Mouse (Mus musculus) MEL-GATA-1-ER (cell line): ENCODE measurements at regions not wholly inside any gene's neighbourhood (a gene's known extent, or its start where the extent isn't known, plus 50 kb on each side); places are given as distances from the start of the nearest gene placed in this dataset.

Experiments
- DNase-seq: peaks from one replicate; pipeline ENCODE4 v3.0.0-alpha.2; 2012; ENCODE audit warnings: low read depth; ENCODE audit errors: extremely low read depth

DNA sequence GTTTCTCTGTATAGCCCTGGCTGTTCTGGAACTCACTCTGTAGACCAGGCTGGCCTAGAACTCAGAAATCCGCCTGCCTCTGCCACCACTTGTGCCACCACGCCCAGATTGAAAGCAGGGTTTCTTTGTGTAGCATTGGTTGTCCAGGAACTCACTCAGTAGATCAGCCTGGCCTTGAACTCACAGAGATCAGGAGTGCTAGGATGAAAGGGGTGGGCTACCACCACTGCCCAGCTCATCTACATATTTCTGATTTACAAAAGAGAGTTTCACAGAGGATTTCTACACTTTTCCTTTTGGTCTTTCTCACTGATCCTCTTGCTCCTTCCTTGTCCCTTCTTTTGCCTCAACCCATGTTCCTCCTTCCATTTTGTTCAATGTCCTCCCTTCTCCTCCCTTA is 53.1 kb upstream of the Lbx1 start:
- no peak for DNase-seq

DNA sequence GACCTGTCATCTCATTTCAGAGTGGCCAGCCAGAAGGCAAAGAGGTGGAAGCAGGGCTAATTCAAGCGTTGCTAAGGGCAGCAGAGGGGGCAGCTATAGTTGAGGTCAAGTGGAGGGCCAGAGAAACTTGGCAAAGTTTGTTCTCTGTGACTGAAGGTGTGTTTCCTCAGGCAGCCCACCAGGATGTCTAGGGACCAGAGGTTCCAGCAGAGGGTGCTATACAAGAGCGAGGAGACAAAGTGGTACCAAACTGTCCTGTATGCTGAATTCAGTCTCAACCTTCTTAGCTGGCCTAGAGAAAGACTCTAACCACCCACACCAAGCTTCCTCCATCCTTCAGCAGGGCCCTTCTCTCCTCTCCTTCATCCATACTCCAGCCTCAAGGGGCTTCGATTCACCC is 62.2 kb upstream of the Lbx1 start:
- no peak for DNase-seq

DNA sequence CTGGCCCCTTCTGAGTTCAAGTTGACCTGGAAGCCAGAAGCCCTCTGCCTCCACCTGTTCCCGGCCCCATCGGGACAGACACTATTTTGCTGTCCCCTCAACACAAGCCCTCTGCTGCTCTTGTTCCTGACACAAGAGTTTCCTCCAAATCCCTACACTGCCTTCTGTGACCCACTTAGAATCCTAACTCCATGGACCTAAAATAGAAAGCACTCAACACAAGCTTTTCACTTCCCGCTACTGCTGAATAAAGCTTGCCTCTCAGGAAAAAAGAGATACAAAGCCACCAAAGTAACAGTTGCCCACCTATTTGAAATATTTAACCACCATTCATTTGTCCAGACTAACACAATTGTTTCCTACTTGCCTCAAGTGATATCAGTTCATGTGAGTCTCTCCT is 63.7 kb upstream of the Lbx1 start:
- no peak for DNase-seq

DNA sequence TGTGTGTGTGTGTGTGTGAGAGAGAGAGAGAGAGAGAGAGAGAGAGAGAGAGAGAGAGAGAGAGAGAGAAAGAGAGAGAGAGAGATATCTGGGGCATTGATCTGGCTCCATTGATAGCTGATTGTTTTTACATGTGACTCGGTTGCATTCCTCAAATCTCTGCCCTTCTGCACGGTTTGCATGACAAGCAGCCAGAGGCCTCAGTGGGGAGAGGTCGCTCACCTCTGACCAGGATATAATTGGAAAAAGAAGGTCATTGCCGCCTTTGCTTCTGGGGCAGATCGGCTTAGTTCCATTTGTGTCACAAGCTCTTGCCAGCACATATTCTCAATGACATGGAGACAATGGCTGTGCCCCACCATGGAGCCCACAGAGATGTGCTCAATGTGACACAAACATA is 63.8 kb upstream of the Btrc start:
- DNase-seq = no peak

DNA sequence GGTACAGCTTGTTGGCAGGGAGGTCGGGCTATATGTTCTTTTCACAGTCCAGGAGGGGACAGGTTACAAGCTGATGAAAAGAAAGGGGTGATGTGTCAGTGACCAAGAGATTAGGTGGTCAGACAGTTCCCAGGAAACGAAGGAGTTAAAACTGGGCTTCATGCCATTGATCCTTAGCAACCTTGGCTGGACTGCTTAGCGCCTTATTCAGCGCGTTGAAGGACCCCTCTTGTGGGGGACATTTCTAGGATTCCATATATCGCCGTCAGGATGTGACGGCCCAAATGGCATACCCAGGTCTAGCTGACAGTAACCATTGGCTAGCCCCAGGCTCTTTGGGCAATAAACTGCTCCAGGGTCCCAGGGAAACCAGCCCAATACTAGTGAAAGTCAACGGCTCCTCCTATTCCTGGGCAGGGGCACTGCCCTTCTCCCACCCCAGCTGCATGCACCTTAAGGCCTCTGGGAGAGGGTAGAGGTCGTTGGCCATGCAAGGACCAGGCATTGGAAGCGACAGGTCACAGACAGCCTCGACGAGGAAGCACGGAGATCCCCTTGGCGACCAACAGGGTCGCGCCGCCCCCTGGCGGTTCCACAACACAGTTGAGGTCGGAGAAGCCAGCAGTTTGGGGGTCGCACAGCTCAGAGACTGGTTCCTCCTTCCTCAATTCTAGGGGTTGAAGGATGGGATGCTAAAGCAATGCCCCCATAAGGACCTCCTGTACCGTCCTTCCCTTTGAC is 62.7 kb upstream of the Btrc start:
- DNase-seq = peak; percentile 53

DNA sequence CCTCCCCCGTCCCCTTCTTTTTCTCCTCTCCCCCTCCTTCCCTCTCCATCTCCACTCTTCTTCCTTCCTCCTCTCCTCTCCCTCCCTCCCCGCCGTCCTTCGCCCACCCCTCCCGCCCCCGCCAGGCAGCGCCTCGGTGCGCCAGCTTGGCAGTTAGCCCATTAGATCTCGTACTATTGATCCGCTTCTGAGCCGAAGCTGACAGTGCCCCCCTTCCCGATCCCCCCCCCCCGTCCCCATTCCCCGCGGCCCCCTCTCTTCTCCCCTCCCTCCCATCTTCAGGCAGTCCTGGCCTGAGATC is 62.2 kb upstream of the Btrc start:
- no peak for DNase-seq

DNA sequence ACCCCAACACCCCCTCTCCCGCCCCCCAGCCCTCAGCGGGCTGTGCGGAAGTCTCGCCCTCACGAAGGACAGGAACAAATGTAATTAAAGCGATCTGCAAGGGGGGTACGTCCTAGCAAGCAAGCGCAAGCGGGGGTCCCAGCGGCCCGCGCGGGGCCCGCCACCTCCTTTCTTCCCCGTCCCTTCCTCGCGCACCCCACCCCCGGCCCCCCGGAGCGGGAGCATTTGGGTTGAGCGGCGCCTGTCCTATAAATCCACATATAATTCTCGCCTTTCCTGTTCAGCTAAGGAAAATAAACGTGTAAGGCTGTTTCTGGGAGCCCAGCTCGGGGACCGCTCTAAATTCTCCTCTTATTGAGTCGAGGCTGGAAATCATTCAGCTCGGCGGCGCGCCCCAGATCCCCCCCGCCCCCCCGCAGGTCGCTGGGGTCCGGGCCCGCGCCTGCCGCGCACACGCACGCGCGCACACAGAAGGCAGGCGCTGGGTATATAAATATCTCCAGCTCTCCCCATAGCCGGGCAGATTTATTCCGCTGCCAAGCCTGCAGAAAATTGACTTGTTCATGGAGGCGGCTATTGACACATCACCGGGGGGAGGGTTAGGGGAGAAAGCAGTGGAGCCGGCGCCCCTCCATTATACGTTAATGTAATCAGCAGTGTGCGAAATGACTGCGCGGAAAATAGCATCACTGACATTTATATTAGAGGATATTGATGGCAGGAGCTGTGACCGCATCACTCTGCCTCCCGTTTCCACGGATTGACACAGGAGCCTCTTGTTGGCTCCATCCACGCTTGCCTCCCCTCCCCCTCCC is 61.6 kb upstream of the Btrc start:
- DNase-seq = no peak

DNA sequence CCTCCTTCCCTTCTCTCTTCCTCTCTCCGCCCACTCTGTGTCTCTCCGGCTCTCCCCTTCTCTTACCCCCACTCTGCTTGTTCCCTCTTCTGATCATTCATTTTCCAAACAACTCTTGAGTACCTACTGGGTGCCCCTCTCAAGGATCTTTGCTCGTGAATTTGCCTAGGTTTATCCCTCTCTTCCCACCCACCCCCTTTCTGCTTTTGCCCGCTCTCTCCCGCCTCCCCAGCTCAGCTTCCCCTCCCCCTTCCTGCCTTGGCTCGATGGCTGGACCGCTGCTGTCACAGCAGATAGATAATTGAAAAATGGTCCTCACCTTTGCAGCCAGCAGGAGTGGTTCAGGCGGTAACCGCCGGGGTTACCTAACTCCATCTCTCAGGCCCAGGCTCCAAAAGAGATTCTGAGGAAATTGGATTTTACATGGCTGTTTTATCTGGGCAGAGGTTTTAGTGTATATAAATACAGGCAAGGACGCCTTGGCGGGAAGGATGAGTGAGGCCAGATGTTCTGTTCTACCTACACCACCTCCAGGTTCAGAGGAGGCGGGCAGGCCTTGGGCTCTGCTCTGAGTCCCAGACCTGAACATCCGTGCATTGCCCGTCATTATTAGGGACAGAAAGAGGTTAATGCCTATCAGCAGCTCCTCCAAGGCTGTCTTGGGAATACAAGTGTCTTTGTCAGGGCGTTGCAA is 60.8 kb upstream of the Btrc start:
- DNase-seq = peak; percentile 60

DNA sequence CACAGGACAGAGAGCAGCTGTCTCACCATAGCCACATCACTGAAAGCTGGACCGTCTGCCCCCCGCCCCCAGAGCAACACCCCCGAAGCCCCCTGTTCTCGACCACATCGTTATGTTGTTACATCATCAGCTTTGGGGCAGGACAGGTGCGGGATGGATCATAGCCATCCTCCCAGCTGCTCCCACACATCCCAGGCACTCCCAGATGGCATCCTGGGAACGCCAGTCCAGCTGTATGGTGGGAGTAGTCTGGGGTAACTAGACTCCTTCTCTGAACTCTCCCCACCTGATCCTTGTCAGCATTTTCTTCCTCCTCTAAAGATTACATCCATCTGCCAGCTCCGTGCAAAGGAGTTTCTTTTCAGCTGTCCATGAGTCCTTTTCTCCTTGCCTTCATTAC is 59.0 kb upstream of the Btrc start:
- DNase-seq = no peak

DNA sequence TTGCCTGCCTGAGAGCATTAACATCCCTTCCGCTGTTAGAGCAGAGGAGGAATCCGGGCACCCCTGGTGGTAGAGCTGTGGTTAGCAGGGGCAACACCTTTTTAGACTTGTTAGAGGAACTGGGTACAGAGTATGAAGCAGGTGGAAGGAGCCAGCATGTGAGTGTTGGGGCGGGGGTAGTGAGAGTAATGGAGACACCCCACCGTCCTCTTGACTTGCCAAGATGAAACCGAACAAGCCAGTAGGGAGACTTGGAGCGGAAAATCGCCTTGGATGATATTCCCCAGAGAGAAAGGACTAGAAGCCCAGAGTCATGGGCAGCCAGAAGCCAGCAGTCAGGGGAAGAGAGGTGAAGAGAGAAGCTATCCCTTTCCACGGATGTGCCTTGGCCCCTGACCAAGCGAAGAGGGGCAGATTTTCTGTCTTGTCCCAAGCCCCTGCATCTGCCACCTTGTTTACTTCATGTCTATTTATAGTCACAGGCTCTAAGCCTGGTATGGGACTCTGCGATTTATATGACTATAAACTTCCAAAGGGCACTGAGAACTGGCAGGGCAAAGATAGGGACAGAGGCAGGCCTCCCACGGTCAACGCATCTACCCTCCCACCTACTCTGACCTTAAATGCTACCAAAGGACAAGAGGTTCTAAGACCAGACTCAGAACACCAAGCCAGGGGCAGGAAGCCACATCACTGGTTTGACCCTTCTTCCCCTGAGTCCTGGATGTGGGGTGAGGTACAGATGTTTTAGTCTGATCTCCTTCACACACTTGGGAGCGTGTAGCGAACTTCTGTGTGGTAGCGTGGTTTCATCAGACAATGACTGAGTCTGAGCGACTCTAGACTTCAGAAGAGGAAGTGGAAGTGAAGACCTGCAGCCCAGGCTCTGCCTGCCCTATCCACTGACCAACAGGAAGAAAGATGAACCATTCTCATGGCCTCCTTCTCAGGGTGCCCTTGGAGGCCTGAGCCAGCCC is 55.9 kb upstream of the Btrc start:
- peak; percentile 83 for DNase-seq

DNA sequence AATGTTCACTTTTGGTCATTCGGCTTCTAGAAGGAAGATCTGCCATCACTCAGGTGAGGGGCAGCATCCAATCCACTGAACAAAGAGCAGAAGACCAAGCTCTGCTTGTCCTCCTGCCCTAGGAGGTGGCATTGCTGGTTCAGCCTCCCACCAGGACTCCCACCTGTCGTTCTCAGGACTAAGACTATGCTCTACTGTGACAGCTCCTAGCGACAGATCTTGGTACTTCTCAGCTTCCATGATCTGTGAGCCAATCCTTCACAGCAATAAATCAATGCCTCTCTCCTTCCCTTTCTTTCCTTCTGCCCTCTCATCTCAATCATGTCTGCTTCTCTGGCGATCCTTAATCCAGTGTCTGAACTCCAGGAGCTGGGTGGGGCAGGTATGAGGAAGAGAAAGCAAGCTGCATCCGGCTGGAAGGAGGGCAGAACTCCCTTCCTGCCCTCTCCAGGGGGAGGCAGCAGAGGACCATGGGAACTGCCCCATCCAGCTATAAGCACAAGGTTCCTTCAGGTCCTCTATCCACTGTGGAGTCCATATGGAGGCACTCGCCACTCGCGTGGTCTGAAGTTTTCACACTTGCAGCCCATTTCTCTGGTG is 54.8 kb upstream of the Btrc start:
- DNase-seq = no peak

DNA sequence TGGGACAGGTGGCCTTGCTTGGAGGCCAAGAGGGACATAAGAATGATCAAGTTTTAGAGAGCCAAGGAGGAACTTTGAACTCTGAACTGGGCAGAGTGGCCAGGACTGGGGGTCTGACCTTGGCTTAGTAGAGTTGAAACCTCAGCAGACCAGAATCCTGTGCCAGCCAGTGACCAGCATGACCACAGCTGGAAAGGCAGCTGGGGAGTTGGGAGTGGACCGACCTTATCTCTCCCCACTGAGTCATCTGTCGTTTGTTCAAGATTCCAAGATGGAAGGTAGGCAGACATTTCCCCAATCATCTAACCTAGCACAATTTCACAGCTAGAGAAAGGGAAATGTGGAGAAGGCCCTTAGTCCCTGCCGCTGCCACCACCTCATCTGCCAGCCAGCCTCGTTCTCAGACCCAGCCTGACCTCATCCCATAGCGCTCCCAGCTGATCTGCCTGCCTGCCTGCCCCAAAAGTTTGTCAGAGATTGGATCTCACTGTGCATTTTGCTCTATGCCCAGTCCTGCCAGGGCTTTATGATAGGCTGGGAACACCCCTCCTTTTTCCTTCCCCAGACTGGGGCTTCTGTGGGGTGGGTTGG is 53.1 kb upstream of the Btrc start:
- DNase-seq = no peak

DNA sequence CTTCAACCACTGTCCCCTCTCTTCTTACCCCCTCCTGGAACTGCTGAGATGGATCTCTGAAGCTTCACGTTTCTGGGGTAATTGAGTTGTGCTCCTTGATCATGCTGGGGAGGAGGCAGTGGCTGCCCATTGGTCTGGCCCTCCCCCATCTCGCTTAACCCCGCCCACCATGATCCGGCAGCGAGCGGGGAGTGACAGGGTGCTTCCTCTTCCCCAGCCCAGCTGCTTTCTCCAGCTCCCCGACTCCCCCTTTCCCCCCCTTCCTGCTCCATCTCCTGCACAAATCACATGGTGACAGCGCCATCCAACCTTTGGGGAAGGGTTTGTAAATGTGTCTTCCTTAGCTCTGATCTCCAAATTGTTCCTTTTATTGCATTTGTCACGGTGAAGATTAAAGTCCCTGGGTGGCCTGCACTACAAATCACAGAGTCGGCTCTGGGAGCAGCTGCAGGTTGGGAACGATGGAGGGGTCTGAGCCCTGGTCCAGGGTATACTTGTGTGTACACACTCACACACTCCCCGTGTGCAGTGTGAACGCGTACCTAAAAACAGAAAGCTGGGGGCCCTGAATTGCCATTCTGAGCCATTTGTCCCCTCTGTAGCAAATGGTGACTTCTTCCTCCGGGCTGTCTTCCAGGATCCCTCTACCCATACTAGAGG is 52.5 kb upstream of the Btrc start:
- peak; percentile 79 for DNase-seq

DNA sequence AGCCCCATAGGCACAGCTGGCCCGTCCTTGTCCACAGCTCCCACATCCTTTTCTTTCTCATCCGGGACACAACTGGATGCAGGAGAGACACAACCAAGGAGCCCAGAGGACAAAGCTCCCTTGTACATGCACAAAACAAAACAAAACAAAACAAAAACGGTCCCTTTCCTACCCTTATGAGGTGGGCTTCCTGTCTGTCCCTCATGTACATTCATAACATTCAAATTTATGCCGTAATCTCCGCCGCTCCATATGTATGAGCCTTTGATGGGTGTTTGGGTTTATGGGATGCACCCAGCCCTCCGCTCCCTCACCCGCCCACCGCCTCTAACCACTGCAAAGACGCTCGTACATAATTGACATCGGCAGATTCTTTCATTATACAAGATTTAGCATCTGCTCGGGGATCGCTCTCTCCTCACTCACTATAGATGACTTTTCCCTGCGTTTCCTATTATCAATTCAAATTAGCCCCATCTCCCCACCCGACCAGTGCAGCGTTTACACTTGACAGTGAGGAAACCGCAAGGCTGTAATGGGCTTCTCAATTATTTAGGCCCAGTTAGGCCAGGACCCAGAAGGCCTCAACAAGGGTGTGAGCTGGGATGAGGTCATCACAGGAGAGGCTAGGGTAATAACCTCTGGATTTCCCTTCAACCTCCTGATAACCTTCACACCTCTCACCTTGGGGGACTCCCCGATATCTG is 51.5 kb upstream of the Btrc start:
- DNase-seq = no peak

DNA sequence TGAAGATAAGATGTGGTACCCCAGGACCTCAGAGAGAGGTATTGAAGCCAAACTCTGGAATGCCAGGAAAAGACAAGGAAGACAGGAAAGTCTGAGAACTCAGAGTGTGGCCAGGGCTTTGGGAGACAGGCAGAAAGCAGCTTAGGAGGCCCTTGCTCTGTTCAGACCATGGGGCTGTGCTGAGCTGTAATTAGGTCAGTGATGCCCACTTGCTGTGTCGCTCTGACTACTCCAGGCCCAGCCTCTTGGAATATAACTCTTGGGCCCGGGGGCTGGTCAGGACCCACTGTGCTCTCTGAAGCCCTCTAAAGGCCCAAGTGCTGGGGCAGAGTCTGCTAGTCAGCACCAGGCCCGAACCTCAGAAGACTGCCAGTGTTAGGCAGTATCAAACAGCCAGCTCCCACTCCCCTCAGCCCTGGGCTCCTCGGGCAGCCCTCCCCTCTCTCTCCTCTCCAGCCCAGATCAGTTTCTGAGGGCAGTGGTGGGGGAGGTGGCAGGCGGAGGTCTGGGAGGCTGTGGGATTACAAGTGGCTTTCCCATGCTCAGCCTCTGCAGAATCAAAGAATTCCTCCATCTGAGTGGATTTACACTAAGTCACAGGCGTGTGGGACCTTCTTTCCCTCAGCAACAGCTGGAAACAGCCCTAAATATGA is 50.7 kb upstream of the Btrc start:
- DNase-seq = no peak
